Mouse (Mus musculus): ENCODE measurements around the gene Olfr1369-ps1. TPM values are rescaled to one million over a fixed set of nuclear protein-coding genes. Genes with fewer than 3 reads are reported as not detected.
A peak's percentile ranks its signal among the peaks of the same experiment; 100 is the strongest.

The Olfr1369-ps1 gene
- polyA plus RNA-seq, 1 experiment from 2014 or later: 0.04 TPM

DNA sequence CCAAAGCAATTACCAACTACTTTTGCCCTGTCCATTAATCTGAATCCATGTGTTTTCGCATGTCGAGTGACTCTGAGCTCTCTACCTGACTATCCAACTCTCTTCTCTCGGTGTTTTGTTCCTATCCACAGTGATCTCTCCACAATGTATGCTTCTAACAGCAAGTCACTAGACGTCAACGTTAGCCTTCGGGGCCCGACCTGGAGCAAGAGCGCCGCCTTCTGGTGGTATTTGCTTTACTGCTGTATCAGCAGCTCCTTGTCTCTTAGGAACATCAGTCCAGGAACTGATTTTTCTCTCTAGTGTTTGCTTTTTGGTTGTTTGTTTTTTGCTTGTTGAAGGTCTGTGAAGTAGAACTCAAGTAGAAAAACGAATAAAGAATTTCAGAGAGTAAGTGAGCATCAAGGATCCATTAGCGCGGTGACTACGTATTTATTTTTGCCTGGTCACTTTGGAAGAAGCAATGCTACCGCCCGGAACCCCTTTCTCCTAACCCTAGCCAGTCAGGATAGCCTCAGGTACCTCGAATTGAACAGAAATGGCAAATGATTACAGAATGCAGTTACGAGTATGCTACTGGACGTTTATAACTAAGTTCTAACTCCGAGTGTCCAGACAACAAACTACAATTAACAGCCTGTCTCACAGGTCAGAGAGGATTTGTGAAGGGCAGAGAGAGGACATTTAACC lies 47.6 kb downstream of the Olfr1369-ps1 start:
- 2% methylated on average over 19 of the region's 19 CpGs for WGBS
- Histone ChIP-seq H3K4me1 (peaks cover 12% of the 10 kb centered on the region; the same call in 1 of the 2 replicates), H3K27me3 (replicated peaks) (0 out of 2 replicates have a peak, but pooled peaks cover 6% of the 10 kb centered on the region), H3K9ac (peak overlapping the region; percentile 81), H3K36me3 (no peaks in the 10 kb centered on the region), H3K9me3 (no peaks in the 10 kb centered on the region), H3K4me3 (peak overlapping the region; percentile 63), H3K4me2 (peak overlapping the region; percentile 88), H3K27ac (replicated peaks) (peak overlapping the region; percentile 8; the same call in 1 of the 2 replicates)
- ATAC-seq (ENCODE audit: extremely low read depth, insufficient number of reproducible peaks, low FRiP score, low TSS enrichment): no peak

DNA sequence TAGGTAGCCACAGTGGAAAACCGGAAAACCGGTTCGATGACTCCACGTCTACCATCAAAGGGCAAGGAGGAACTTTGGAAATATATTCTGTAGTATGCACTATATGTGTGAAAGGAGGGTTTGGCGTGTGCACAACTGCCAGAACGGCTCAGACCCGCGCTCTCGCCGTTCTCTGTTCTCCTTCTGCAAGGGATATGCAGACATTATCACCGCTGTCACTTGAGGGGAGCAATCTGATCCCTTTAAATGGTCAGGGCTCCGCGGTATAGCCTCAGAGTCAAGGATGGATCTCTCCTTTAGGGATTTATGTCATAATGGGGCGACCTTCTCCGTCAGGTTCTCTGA lies 48.2 kb downstream of the Olfr1369-ps1 start:
- Histone ChIP-seq H3K4me1 (peaks cover 12% of the 10 kb centered on the region; the same call in 1 of the 2 replicates), H3K4me3 (peak overlapping the region; percentile 63), H3K27me3 (replicated peaks) (0 out of 2 replicates have a peak, but pooled peaks cover 9% of the 10 kb centered on the region), H3K9me3 (no peaks in the 10 kb centered on the region), H3K27ac (replicated peaks) (peak overlapping the region; percentile 8; the same call in 1 of the 2 replicates), H3K4me2 (peak overlapping the region; percentile 88), H3K9ac (peak overlapping the region; percentile 81), H3K36me3 (no peaks in the 10 kb centered on the region)
- WGBS: under 1% methylated on average over 15 of the region's 15 CpGs
- ATAC-seq (ENCODE audit: extremely low read depth, insufficient number of reproducible peaks, low FRiP score, low TSS enrichment): no peak

DNA sequence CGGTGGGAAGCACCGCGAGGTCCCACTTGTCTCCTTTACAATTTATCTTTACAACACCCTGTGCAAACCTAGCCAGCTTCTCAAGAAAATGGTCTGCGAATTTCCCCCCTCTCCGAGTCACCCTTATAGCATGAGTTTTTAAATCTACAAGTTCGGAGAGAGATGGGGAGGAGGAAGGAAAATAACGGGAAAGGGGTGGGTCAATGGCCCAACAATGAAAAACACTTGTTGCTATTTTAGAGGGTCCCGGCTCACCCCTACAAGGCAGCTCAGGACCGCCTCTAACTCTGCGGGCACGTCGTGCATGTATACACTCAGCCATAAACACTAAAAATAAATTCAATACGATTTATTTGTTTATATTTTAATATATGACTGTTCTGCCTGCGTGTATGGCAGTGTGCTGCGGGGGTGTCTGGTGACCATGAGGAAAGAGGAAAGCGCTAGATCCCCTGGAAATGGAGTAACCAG lies 48.8 kb downstream of the Olfr1369-ps1 start:
- peak overlapping the region; percentile 88 for H3K4me2 ChIP-seq
- H3K27me3 ChIP-seq (replicated peaks): 0 out of 2 replicates have a peak, but pooled peaks cover 9% of the 10 kb centered on the region
- peak overlapping the region; percentile 63 for H3K4me3 ChIP-seq
- ATAC-seq (ENCODE audit: extremely low read depth, insufficient number of reproducible peaks, low FRiP score, low TSS enrichment): no peak
- H3K36me3 ChIP-seq: no peaks in the 10 kb centered on the region
- H3K9ac ChIP-seq: peak overlapping the region; percentile 81
- H3K4me1 ChIP-seq: peaks cover 12% of the 10 kb centered on the region; the same call in 1 of the 2 replicates
- under 1% methylated on average over 16 of the region's 16 CpGs for WGBS
- H3K27ac ChIP-seq (replicated peaks): no peak overlapping the region; the same call in 1 of the 2 replicates
- H3K9me3 ChIP-seq: no peaks in the 10 kb centered on the region

DNA sequence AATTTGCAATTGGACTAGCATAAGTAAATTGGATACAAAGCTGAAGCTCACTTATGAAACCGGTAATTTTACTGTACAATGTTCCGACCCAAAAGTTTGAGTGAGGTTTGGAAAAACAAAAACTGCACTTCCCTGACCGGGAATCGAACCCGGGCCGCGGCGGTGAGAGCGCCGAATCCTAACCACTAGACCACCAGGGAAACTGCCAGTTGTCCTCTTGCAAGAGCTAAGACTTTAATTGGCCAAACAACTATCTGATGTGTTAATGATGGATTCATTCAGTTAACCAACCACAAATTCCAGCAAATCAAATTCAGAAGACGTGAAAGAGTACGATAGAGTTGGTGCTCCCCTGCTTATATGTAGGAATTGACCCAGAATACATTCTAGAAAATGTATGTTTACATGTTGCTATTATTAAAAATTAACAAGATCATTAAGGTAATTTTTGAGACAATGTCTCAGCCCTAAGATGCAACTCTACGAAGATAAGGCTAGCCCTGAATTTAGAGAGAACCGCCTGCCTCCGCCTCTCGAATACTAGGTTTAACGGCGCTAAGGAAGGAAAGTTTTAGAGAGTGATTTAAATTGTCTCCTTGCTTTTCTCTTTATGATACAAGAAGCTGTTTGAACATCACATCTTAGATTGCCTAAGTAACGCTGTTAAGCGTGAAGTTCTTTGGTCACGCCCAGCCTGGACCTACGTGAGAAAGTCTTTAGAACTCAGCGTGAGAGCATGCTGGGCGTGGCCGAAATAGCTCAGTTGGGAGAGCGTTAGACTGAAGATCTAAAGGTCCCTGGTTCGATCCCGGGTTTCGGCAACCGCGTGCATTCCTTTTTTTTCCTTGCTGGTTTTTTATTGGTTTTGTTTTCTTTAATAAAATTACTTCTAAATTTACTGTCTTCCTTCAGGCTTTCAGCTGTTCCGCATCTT lies 49.6 kb downstream of the Olfr1369-ps1 start:
- peak overlapping the region; percentile 81 for H3K9ac ChIP-seq
- ATAC-seq (ENCODE audit: extremely low read depth, insufficient number of reproducible peaks, low FRiP score, low TSS enrichment): peak; percentile 79
- H3K4me3 ChIP-seq: peak overlapping the region; percentile 63
- H3K9me3 ChIP-seq: no peaks in the 10 kb centered on the region
- peaks cover 14% of the 10 kb centered on the region; the same call in 1 of the 2 replicates for H3K27me3 ChIP-seq (replicated peaks)
- H3K27ac ChIP-seq (replicated peaks): no peak overlapping the region; the same call in 1 of the 2 replicates
- under 1% methylated on average over 32 of the region's 32 CpGs for WGBS
- H3K4me1 ChIP-seq: peaks cover 12% of the 10 kb centered on the region; the same call in 1 of the 2 replicates
- H3K4me2 ChIP-seq: peak overlapping the region; percentile 88
- H3K36me3 ChIP-seq: no peaks in the 10 kb centered on the region

DNA sequence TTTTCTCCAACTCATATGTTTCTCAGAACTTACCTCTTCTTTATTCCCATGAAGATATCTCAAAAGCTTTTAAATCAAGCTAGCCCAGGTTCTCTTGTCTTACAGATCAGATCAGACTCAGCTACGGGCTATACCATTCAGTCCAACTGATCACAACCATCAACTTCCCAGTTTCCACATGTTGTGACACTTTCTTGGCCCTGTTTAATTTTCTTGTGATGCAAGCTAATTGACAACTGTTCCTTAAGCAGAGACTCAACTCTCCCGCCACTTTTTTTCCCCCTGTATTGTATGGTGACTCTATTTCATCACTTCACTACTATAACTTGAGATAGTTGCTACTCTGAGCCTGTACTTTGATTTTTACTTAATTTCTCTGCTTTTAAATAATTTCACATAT lies 50.3 kb downstream of the Olfr1369-ps1 start:
- no peak for ATAC-seq (ENCODE audit: extremely low read depth, insufficient number of reproducible peaks, low FRiP score, low TSS enrichment)
- Histone ChIP-seq H3K9ac (no peak overlapping the region), H3K4me2 (peak overlapping the region; percentile 88), H3K27me3 (replicated peaks) (peaks cover 14% of the 10 kb centered on the region; the same call in 1 of the 2 replicates), H3K4me1 (peaks cover 16% of the 10 kb centered on the region; the same call in 1 of the 2 replicates), H3K9me3 (no peaks in the 10 kb centered on the region), H3K27ac (replicated peaks) (no peak overlapping the region), H3K36me3 (no peaks in the 10 kb centered on the region), H3K4me3 (peak overlapping the region; percentile 63)
- WGBS: 52% methylated on average over 2 of the region's 2 CpGs

DNA sequence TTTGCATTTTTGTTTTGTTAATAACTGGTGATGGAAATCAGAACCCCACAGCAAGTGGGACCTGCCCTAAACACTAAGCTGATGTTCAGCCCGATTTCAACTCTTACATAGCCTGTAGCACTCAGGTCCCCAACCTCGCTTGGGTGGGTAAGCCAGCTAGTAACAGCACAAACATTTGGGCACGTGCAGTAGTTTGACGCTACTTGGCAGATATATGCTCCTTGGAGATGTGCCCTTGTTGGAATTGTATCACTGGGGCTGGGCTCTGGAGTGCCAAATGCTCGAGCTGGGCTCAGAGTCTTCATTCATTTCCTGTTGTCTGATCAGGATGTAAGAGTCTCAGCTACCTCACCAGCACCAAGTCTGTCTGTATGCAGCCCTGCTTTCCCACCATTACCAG lies 51.3 kb downstream of the Olfr1369-ps1 start:
- peaks cover 17% of the 10 kb centered on the region; the same call in 1 of the 2 replicates for H3K4me1 ChIP-seq

DNA sequence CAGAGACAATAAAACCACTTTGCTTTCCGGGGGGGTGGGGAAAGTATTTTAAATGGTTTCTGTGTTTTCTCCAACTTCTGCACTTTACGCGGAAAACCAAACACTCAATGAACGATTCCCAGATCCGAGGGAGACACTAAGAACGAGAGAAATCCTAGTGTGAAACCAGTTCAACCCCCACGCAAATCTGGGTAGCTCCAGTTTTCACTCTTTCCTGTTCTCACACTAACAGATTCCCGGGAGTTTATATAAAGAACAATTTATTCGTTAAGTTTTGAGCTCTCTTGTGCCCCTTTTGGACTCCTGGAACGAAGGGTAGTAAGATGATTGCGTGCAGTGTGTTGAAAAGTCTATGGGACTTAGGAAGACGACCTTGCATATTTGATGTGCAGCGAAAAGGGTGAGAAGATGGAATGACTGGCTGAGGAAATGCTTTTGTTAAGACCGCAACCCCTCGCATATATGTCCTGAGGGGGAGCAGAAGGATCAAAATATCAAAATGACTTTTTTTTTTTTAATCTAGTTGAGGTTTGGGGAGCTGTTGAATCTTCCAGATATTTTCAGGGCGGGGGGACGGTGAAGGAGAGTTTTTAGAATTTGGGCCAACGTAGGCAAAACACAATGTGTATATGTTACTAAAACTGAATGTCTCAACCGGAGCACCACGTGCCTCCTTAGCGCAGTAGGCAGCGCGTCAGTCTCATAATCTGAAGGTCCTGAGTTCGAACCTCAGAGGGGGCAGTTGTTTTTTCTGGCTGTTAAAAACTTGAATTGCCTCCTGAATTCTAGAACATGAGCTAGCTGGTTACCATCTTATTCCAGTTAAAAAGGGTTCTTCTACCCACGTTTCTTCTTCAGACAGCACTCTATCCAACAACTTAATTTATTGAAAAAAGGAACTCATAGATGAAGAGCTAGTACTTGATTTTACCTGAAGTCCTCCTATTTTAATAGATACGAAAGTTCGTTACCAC lies 55.9 kb downstream of the Olfr1369-ps1 start:
- peaks cover 18% of the 10 kb centered on the region for H3K4me1 ChIP-seq
- peak overlapping the region; percentile 80 for H3K9ac ChIP-seq
- no peaks in the 10 kb centered on the region for H3K9me3 ChIP-seq
- H3K4me3 ChIP-seq: peak overlapping the region; percentile 68
- ATAC-seq (ENCODE audit: extremely low read depth, insufficient number of reproducible peaks, low FRiP score, low TSS enrichment): no peak
- H3K27ac ChIP-seq (replicated peaks): peak overlapping the region; percentile 43
- peak overlapping the region; percentile 85 for H3K4me2 ChIP-seq
- under 1% methylated on average over 27 of the region's 27 CpGs for WGBS
- no peaks in the 10 kb centered on the region for H3K36me3 ChIP-seq
- H3K27me3 ChIP-seq (replicated peaks): peaks cover 8% of the 10 kb centered on the region; the same call in 1 of the 2 replicates

More for the DNA sequence above, 51.3 kb downstream of the Olfr1369-ps1 start:
- H3K9ac ChIP-seq: no peak overlapping the region
- H3K4me3 ChIP-seq: no peak overlapping the region
- no peak overlapping the region for H3K27ac ChIP-seq (replicated peaks)
- peaks cover 13% of the 10 kb centered on the region; the same call in 1 of the 2 replicates for H3K27me3 ChIP-seq (replicated peaks)
- no peaks in the 10 kb centered on the region for H3K36me3 ChIP-seq
- 54% methylated on average over 5 of the region's 5 CpGs for WGBS
- H3K4me2 ChIP-seq: no peak overlapping the region
- H3K9me3 ChIP-seq: no peaks in the 10 kb centered on the region
- no peak for ATAC-seq (ENCODE audit: extremely low read depth, insufficient number of reproducible peaks, low FRiP score, low TSS enrichment)

DNA sequence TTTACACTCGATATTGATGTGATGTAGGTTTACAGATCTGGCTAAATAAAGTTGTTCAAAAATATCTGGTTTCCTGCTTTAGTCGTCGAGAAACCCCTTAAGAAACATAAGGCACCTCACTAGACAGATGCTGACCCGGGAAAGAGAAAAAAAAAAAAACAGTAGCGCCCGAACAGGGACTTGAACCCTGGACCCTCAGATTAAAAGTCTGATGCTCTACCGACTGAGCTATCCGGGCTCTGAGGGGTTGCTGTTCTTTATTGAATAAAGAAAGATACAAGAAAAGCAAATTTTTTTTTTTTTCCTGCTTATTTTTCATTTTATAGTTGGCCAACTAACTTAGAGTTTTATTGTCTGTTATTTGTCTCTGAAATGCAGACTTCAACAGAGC lies 56.6 kb downstream of the Olfr1369-ps1 start:
- ATAC-seq (ENCODE audit: extremely low read depth, insufficient number of reproducible peaks, low FRiP score, low TSS enrichment): no peak
- Histone ChIP-seq H3K4me3 (peak overlapping the region; percentile 68), H3K9ac (peak overlapping the region; percentile 74), H3K4me2 (peak overlapping the region; percentile 85), H3K27me3 (replicated peaks) (peaks cover 8% of the 10 kb centered on the region; the same call in 1 of the 2 replicates), H3K27ac (replicated peaks) (peak overlapping the region; percentile 60; the same call in 1 of the 2 replicates), H3K9me3 (no peaks in the 10 kb centered on the region), H3K4me1 (peaks cover 23% of the 10 kb centered on the region), H3K36me3 (no peaks in the 10 kb centered on the region)
- WGBS: under 1% methylated on average over 8 of the region's 8 CpGs

DNA sequence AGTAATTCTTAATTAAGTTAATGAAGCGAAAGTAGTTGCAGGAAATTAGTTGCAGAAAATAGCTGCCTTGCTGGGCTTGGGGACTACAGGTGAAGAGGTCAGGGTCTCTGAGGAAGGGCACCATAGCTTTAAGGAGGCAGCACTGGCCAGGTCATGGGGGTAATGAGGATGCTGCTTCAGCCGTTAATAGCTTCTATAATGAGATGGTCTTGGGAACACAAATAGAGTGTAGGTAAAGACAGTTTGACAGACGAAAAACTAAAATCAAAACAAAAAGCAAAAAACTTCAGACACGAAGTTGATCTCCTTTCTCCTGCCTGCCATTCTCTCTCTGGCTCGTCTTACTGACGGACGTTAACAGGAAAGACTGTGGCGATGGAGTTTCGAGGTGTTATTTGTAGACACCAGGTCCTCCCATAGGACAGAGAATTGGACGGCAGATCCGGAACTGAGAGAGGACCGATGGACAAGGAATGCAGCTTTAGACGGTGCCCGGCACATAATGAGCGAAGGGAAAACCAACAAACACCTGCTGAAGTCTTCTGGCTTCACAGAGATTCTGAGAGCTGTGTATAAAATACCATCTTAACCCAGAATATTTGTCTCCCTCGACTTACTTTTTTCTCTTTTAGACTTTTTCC lies 57.2 kb downstream of the Olfr1369-ps1 start:
- no peak for ATAC-seq (ENCODE audit: extremely low read depth, insufficient number of reproducible peaks, low FRiP score, low TSS enrichment)

More for the DNA sequence above, 57.2 kb downstream of the Olfr1369-ps1 start:
- peak overlapping the region; percentile 74 for H3K9ac ChIP-seq
- H3K4me3 ChIP-seq: peak overlapping the region; percentile 68
- under 1% methylated on average over 16 of the region's 16 CpGs for WGBS
- no peaks in the 10 kb centered on the region for H3K36me3 ChIP-seq
- H3K27ac ChIP-seq (replicated peaks): peak overlapping the region; percentile 60
- H3K9me3 ChIP-seq: no peaks in the 10 kb centered on the region
- peaks cover 8% of the 10 kb centered on the region; the same call in 1 of the 2 replicates for H3K27me3 ChIP-seq (replicated peaks)
- peak overlapping the region; percentile 85 for H3K4me2 ChIP-seq
- peaks cover 26% of the 10 kb centered on the region for H3K4me1 ChIP-seq

All from heart, embryonic 13.5 days (tissue).